Mouse (Mus musculus) cortical plate, adult 2 months (tissue): Measurements from ENCODE around the gene Myl12a. TPM values are rescaled to one million over a fixed set of nuclear protein-coding genes. Genes with fewer than 3 reads are reported as not detected.

Source experiments
- H3K27ac ChIP-seq: fragments of 200-500 bp; 2 replicates; pipeline ENCODE4 v1.5.1; 2012; ENCODE audit warnings: low read length, control low read depth, inconsistent platforms; ENCODE audit not compliant: insufficient read depth
- H3K4me1 ChIP-seq: fragments of 200-500 bp; 2 replicates; pipeline ENCODE4 v1.6.1; 2011; ENCODE audit warnings: low read length; ENCODE audit not compliant: control insufficient read depth, insufficient read depth
- H3K4me3 ChIP-seq: fragments of 200-500 bp; 2 replicates; pipeline ENCODE4 v1.5.1; 2011; ENCODE audit warnings: mild to moderate bottlenecking, low read length, control low read depth; ENCODE audit not compliant: insufficient read depth
- CTCF ChIP-seq: fragments of 200-500 bp; IDR thresholded peaks from 2 replicates; pipeline ENCODE4 v1.5.1; 2011; ENCODE audit warnings: mild to moderate bottlenecking, control low read depth, low read length; ENCODE audit not compliant: insufficient read depth; ENCODE audit errors: extremely low read depth
- POLR2A ChIP-seq: fragments of 200-500 bp; IDR thresholded peaks from 2 replicates; pipeline ENCODE4 v1.6.1; 2011; ENCODE audit warnings: mild to moderate bottlenecking, low read length, control low read depth; ENCODE audit not compliant: insufficient read depth; ENCODE audit errors: extremely low read depth
- polyA plus RNA-seq: library from polyadenylated mRNA; depleted of rRNA; stranded (reverse); fragments of >200 nt; gene quantifications from 2 replicates; pipeline ENCODE4 v1.2.3, GENCODE M21; 2012; rRNA removed

Gene Myl12a
- 42.4 and 47.1 TPM in 2 replicates for polyA plus RNA-seq

DNA sequence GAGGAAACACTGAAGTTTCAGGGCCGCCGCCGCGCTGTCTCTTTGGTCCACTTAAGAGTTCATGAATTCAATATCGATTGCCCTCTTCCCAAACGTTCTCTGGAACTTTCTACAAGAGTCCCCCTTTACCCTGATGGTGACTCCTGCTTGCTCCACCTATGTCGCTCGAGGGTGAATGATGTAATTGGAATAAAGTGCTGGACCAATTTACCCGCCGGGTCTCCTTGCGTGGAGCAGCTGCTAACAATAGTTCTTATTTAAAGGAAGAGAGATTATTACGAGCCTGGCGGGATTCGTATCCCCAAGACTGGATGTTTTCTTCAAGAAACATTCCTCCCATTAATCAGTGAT is at the start of gene Myl12a:
Myl12a (minus strand) TSS at position 135 of the 351 bp plus-strand sequence.
- TF ChIP-seq CTCF, result no peak
- no peak for TF ChIP-seq POLR2A
- peak within 1 kb of the TSS; percentile 100 for H3K27ac ChIP-seq
- no peaks in the 10 kb centered on the region for H3K4me1 ChIP-seq
- peak within 1 kb of the TSS; percentile 55 for H3K4me3 ChIP-seq

DNA sequence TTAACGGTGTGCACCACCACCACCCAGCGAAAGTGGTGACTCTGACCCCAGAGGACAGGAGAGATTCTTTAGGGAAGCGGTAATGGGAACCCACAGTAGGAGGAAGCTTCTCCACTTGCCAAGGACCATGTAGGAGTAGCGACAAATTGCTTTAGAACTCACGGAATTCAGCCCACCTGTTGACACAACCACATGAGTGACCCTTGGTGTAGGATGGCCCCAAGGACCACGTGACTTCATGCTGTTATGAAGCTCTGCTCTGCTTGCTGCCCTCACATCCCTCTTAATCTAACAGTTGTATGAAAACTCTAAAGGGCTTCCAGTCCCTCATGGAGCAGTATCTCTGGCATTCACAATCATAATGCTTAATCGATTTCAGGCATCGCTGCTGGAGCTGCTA is 46.6 kb upstream of the Myl12a start:
- no peaks in the 10 kb centered on the region for H3K4me1 ChIP-seq
- no peak for TF ChIP-seq POLR2A
- no peak for TF ChIP-seq CTCF
- no peak overlapping the region for H3K27ac ChIP-seq
- no peak overlapping the region for H3K4me3 ChIP-seq

DNA sequence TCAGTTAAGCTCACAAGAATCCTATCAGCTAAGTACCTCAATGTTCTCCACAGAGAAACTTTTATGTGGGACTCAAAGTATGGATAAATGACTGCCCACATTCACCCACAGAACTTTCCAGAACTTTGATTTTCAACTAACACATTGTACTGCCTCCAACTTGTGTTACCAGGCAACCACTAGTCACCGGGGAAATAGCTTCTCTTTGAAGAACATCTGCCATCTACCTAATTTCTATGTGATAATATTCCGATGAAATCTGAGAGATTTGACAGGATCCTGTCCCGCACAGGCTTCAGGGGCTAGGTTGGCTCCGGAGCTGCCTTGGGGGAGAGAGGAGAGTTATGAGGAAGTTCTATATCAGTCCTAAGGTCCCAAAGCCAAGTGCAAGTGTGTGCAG is 44.2 kb upstream of the Myl12a start:
- Histone ChIP-seq H3K4me1 (no peaks in the 10 kb centered on the region), H3K27ac (no peak overlapping the region), H3K4me3 (no peak overlapping the region)
- no peak for TF ChIP-seq POLR2A
- TF ChIP-seq CTCF, result no peak

DNA sequence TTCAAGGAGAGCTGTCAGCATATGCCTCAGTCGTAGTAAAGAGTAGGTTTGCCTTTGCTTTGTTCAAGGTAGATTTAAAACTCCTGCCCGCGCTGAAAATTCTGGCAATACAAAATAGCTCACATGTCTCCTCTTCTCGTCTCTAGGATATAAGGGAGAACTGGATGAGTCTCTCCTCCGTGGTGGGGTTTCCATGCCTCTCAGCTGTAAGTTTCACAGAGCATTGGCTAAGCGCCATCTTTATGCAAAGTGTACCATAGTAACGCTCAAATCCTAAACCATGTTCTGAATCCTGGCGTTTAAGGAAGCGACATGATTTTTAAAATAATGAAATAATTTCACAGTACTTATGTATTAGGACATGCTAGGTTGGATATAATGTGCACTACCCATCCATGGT is 42.9 kb upstream of the Myl12a start:
- TF ChIP-seq POLR2A, result no peak
- no peak for TF ChIP-seq CTCF
- Histone ChIP-seq H3K4me1 (no peaks in the 10 kb centered on the region), H3K27ac (no peak overlapping the region), H3K4me3 (no peak overlapping the region)

DNA sequence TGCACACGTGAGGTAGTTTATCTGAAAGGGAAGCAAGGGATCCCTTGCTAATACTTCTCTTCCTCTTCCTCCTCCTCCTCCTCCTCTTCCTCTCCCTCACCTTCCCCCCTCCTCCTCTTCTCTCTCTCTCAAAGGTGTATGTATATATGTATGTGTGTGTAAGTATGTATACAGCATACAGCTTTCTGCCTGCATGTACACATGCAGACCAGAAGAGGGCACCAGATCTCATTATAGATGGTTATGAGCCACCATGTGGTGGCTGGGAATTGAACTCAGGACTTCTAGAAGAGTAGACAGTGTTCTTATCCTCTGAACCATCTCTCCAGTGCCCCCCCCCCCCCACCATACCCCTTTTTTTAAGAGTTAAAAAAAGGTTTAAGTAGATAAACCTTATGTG is 40.0 kb upstream of the Myl12a start:
- H3K4me3 ChIP-seq, result no peak overlapping the region
- no peak overlapping the region for H3K27ac ChIP-seq
- no peak for TF ChIP-seq CTCF
- no peak for TF ChIP-seq POLR2A
- H3K4me1 ChIP-seq, result no peaks in the 10 kb centered on the region

DNA sequence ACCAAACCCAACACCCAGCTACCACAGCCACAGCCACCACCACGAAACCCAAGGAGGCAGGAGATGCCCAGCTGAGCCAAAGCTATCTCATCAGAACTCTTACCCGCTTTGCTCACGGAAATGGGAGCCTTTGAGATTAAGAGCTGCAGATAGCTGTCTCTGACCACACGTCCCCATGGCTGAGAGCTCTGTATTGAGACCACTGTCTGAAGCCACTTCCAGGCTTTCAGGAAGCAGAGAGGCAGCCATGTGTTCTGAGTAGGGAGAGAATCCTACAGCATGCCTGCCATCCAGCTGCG is 37.9 kb upstream of the Myl12a start:
- Histone ChIP-seq H3K4me1 (no peaks in the 10 kb centered on the region), H3K27ac (no peak overlapping the region), H3K4me3 (no peak overlapping the region)
- TF ChIP-seq CTCF (no peak), POLR2A (no peak)

DNA sequence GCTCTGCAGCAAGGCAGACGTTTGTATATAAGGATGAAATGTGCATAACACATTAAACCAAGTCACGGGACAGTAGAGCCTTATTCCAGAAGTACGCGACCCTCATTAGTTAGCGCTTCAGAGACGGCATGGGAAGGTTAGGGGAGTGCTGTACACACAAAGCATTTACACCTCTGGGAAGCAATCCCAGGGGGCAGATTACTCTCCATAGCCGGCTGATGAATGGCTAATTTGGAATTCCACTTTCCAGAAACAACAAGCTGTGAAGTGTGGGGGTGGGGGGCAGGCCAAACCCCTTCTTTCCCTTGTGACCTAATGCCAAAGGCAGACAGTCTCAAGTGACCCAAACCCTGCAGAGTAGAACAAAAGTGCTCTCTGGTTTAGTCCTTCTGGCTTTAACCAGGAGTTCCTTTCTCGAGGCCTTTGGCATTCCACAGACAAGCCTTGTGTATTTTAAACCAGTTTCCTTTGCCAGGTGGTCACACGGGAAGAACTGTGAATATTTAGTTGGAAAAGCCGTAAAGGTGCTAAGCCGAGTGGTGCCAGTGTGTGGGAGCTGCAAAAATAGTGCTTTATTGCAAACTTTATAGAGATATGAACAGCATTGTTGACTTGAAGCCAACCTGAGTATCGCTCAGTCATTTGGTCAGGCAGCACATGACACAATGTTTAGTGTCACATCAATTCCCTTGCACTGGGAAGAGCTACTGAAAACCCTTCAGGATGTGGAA is 37.3 kb upstream of the Myl12a start:
- no peak for TF ChIP-seq POLR2A
- TF ChIP-seq CTCF, result no peak
- H3K4me1 ChIP-seq, result no peaks in the 10 kb centered on the region
- no peak overlapping the region for H3K4me3 ChIP-seq
- H3K27ac ChIP-seq, result no peak overlapping the region

DNA sequence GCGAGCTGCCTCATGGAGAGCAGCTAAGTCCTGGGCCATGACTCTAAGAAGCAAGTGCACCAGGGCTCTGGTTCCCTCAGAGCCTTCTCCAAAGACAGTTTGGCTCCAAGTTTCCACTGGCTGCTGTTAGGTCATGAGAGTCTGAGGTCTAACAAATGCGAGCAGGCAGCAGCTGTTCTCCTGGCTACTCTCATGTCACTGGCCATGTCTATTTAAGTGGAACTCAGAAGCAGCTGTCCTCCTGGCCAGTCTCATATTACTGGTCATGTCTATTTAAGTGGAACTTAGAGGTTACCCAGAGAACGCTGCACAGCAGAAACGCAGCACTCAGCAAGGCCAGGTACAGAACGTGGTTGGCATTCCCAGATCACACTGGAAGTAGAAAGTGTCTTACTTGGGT is 36.1 kb upstream of the Myl12a start:
- Histone ChIP-seq H3K4me1 (no peaks in the 10 kb centered on the region), H3K4me3 (no peak overlapping the region), H3K27ac (no peak overlapping the region)
- TF ChIP-seq POLR2A (no peak), CTCF (no peak)

DNA sequence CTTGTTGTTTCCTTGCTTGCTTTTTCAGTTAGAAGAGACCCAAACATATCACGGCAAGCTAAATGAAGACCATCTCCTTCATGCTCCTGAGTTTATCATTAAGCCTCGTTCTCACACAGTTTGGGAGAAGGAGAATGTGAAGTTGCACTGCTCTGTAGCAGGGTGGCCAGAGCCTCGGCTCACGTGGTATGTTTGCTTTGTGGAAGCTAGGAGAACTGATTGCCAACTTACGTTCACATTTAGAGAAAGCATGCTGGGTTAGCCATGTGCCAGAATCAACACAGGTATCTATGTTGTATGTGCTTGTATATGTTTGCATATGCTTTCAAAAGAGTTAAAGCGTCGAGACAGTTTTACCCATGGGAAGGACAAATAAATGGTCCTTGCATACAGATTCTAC is 34.5 kb upstream of the Myl12a start:
- Histone ChIP-seq H3K4me3 (no peak overlapping the region), H3K4me1 (no peaks in the 10 kb centered on the region), H3K27ac (no peak overlapping the region)
- no peak for TF ChIP-seq CTCF
- TF ChIP-seq POLR2A, result no peak

DNA sequence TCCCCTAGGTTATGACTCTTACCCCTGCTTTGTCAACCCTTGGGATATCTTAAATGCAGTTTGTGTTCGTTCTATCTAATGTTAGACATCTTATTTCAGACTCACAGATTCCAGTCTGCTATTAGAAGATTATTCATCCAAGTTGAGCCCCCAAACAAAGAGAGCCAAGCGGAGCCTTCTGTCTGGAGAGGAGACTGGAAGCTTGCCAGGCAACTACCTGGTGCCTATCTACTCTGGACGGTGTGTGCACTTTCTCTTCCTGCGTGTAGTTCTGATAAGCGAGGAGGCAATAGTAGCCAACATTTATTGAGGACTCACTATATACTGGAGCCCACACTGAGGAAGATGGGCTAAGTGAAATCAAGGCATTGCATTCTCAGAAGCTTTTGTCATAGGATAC is 31.8 kb upstream of the Myl12a start:
- no peak for TF ChIP-seq CTCF
- no peak for TF ChIP-seq POLR2A
- Histone ChIP-seq H3K4me1 (no peaks in the 10 kb centered on the region), H3K27ac (no peak overlapping the region), H3K4me3 (no peak overlapping the region)
